Mouse (Mus musculus) hindbrain, embryonic 13.5 days (tissue): ENCODE results near the gene Sytl2. TPM values are rescaled to one million over a fixed set of nuclear protein-coding genes. Genes with fewer than 3 reads are reported as not detected.

Source experiments
- ATAC-seq: fragments of 200-750 bp; cut with Nextera tagmentation; 2 replicates; pipeline ENCODE4 v1.8.0; 2017; ENCODE audit warnings: moderate TSS enrichment; ENCODE audit not compliant: low FRiP score
- H3K27ac ChIP-seq: fragments of 300-500 bp; sonication (generic); 2 replicates; pipeline ENCODE4 v1.5.1; 2015; ENCODE audit warnings: inconsistent platforms, mild to moderate bottlenecking, moderate library complexity
- H3K27me3 ChIP-seq: fragments of 300-500 bp; sonication (generic); 2 replicates; pipeline ENCODE4 v1.6.1; 2015; ENCODE audit warnings: mild to moderate bottlenecking, inconsistent platforms
- H3K36me3 ChIP-seq: fragments of 300-500 bp; sonication (generic); 2 replicates; pipeline ENCODE4 v1.6.1; 2015; ENCODE audit warnings: mild to moderate bottlenecking, inconsistent platforms
- H3K4me1 ChIP-seq: fragments of 300-500 bp; sonication (generic); replicated peaks from 2 replicates; pipeline ENCODE4 v1.6.1; 2015; ENCODE audit warnings: inconsistent platforms
- H3K4me2 ChIP-seq: fragments of 300-500 bp; sonication (generic); 2 replicates; pipeline ENCODE4 v1.6.1; 2015; ENCODE audit warnings: inconsistent platforms, mild to moderate bottlenecking, moderate library complexity
- H3K4me3 ChIP-seq: fragments of 300-500 bp; sonication (generic); 2 replicates; pipeline ENCODE4 v1.5.1; 2015; ENCODE audit warnings: mild to moderate bottlenecking, inconsistent platforms
- H3K9ac ChIP-seq: fragments of 300-500 bp; sonication (generic); 2 replicates; pipeline ENCODE4 v1.6.1; 2015; ENCODE audit warnings: mild to moderate bottlenecking, inconsistent platforms
- H3K9me3 ChIP-seq: fragments of 300-500 bp; sonication (generic); 2 replicates; pipeline ENCODE4 v1.6.1; 2016; ENCODE audit warnings: inconsistent platforms
- WGBS: fragments of 180-500 bp; shearing (Covaris S2); methylation state at CpG from one replicate; pipeline ENCODE4 v1.1.7; 2015; 5-methylcytosine and 5-hydroxymethylcytosine counted together
- polyA plus RNA-seq: library from polyadenylated mRNA; unstranded; fragments of >200 nt; fragmentation: Nextera tagmentation; extraction: Ambion mirVana; gene quantifications from 2 replicates; pipeline ENCODE4 v1.2.1, GENCODE M21; 2015

Sytl2 gene
- polyA plus RNA-seq, 1 experiment from 2014 or later = 4.7 TPM

DNA sequence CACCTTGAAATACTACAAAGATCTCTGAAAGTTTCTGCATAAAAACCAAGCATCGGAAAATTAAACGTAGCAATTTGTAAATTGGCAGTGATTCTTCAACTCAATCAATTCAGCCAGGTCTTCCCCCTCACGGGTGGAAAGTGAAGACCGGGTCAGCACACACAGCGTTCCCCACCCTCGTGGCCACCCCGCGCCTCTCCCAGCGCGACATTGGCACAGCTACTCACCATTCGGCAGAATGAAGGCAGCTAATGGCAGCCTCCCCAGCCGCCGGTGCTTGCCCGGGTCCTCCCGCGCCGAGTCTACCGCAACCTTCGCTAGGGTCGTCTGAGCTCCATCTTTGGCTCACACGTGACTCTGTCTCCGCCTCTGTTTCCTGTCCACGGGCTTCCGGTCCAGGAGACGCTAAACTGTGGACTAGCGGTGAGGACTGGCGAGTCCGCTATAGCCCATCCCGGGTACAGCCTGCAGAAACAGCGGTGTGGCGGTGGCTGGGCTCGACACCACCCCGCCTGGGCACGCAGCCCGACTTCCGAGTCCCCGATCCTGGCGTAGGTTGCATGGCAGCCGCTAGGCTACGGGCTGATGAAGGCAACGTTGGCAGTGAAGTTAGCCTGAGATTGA lies 154.9 kb downstream of the Sytl2 start, which contains the start of gene Tmem126a:
Gene Tmem126a, minus strand, starts transcription at position 385 of the 624 bp plus-strand sequence.
- H3K27me3 ChIP-seq = no peaks in the 10 kb centered on the region
- peaks cover 15% of the 10 kb centered on the region for H3K36me3 ChIP-seq
- peak; percentile 98 for ATAC-seq
- H3K4me1 ChIP-seq = peaks cover 16% of the 10 kb centered on the region
- WGBS = under 1% methylated on average over 41 of the region's 41 CpGs
- H3K4me3 ChIP-seq = peak within 1 kb of the TSS; percentile 69
- H3K4me2 ChIP-seq = peak within 1 kb of the TSS; percentile 56
- H3K9ac ChIP-seq = peak within 1 kb of the TSS; percentile 86
- no peaks in the 10 kb centered on the region for H3K9me3 ChIP-seq
- peak within 1 kb of the TSS; percentile 93 for H3K27ac ChIP-seq

DNA sequence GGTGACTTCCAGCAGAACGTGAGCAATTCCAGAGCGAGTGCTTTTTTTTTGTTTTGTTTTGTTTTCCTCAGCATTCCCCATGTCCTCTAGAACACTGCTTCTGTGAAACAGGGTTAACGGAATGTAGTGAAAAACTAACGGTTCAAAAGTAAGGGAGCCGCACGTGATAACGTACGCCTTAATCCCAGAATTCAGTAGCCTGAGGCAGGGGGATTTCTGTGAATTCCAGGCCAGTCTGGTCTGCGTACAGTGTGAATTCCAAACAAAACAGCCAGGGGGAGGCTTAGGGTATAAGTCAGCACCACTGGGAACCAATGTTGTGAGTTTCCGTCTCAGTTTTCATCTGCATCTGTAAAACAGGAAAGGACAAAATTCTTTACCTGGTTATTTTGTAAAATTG lies 155.5 kb downstream of the Sytl2 start:
- 15% methylated on average over 10 of the region's 10 CpGs for WGBS
- H3K36me3 ChIP-seq = peaks cover 15% of the 10 kb centered on the region
- peak overlapping the region; percentile 86 for H3K9ac ChIP-seq
- peak overlapping the region; percentile 69 for H3K4me3 ChIP-seq
- H3K9me3 ChIP-seq = no peaks in the 10 kb centered on the region
- H3K4me2 ChIP-seq = peak overlapping the region; percentile 56
- H3K4me1 ChIP-seq = peaks cover 16% of the 10 kb centered on the region
- H3K27me3 ChIP-seq = no peaks in the 10 kb centered on the region
- H3K27ac ChIP-seq = peak overlapping the region; percentile 93
- ATAC-seq = peak; percentile 78

Other genes starting within 250 kb of the Sytl2 start
- gene Picalm, start 172.0 kb upstream of the Sytl2 start, polyA plus RNA-seq = 42.4 and 43.1 TPM in 2 replicates
- not detected in 2 replicates for gene Ccdc83, start 36.5 kb upstream of the Sytl2 start, polyA plus RNA-seq
- gene Ccdc89, start 124.3 kb downstream of the Sytl2 start, polyA plus RNA-seq = 2.0 and 2.2 TPM in 2 replicates
- 33.8 and 38.9 TPM in 2 replicates for gene Crebzf, start 140.5 kb downstream of the Sytl2 start, polyA plus RNA-seq
- 134 and 140 TPM in 2 replicates for gene Tmem126a, start 155.0 kb downstream of the Sytl2 start, polyA plus RNA-seq
- 45.7 TPM in 2 replicates for gene Tmem126b, start 173.7 kb downstream of the Sytl2 start, polyA plus RNA-seq
- gene Dlg2, start 174.4 kb downstream of the Sytl2 start, polyA plus RNA-seq = 18.6 and 19.4 TPM in 2 replicates